Mouse (Mus musculus): ENCODE results near the gene Plac8. TPM values are rescaled to one million over a fixed set of nuclear protein-coding genes. Genes with fewer than 3 reads are reported as not detected.

The Plac8 gene
- total RNA-seq, 2 experiments from 2014 or later = not detected

- intact Hi-C loops (cut with DNase I) = no loop called here
- DNase-seq = peak in 1 of 2 experiments; percentile 21
These were observed 9.8 kb upstream of the Plac8 start for GRCm38 (mm10) chr5:100581622-100582434.

- intact Hi-C loops (cut with DNase I) = no loop called here
- DNase-seq = no peak
These were observed 6.9 kb upstream of the Plac8 start for GRCm38 (mm10) chr5:100578863-100579411.

- intact Hi-C loops (cut with DNase I) = no loop called here
- DNase-seq = no peak
These were observed 2.7 kb upstream of the Plac8 start for GRCm38 (mm10) chr5:100574771-100575170.

- no peak for DNase-seq
- intact Hi-C loops (cut with DNase I) = no loop called here
These were observed 1.2 kb upstream of the Plac8 start for GRCm38 (mm10) chr5:100573256-100573655.

- intact Hi-C loops (cut with DNase I) = no loop called here
- DNase-seq = no peak
These were observed 1.3 kb downstream of the Plac8 start for GRCm38 (mm10) chr5:100570716-100571115.

GRCm38 (mm10) chr5:100569997-100570595 is 1.9 kb downstream of the Plac8 start:
- intact Hi-C loops (cut with DNase I) = no loop called here
- DNase-seq = no peak

GRCm38 (mm10) chr5:100569250-100569934 is 2.7 kb downstream of the Plac8 start:
- intact Hi-C loops (cut with DNase I) = no loop called here
- no peak for DNase-seq

GRCm38 (mm10) chr5:100568802-100569201 is 3.2 kb downstream of the Plac8 start:
- intact Hi-C loops (cut with DNase I) = no loop called here

GRCm38 (mm10) chr5:100568177-100568576 is 3.9 kb downstream of the Plac8 start:
- intact Hi-C loops (cut with DNase I) = no loop called here
- DNase-seq = no peak

More at GRCm38 (mm10) chr5:100568802-100569201, 3.2 kb downstream of the Plac8 start:
- no peak for DNase-seq

- intact Hi-C loops (cut with DNase I) = no loop called here
- no peak for DNase-seq
These were observed 4.6 kb downstream of the Plac8 start for GRCm38 (mm10) chr5:100567258-100568032.

- intact Hi-C loops (cut with DNase I) = no loop called here
- no peak for DNase-seq
These were observed 5.2 kb downstream of the Plac8 start for GRCm38 (mm10) chr5:100566798-100567197.

- no peak for DNase-seq
- intact Hi-C loops (cut with DNase I) = no loop called here
These were observed 9.3 kb downstream of the Plac8 start for GRCm38 (mm10) chr5:100562702-100563101.

GRCm38 (mm10) chr5:100559357-100559756 is 12.7 kb downstream of the Plac8 start:
- intact Hi-C loops (cut with DNase I) = no loop called here
- DNase-seq = no peak

- intact Hi-C loops (cut with DNase I) = no loop called here
- no peak for DNase-seq
These were observed 13.3 kb downstream of the Plac8 start for GRCm38 (mm10) chr5:100558783-100559182.

GRCm38 (mm10) chr5:100557537-100557936 is 14.5 kb downstream of the Plac8 start:
- no peak for DNase-seq
- intact Hi-C loops (cut with DNase I) = no loop called here

- intact Hi-C loops (cut with DNase I) = no loop called here
- no peak for DNase-seq
These were observed 15.0 kb downstream of the Plac8 start for GRCm38 (mm10) chr5:100557019-100557418.

GRCm38 (mm10) chr5:100553426-100553825 is 18.6 kb downstream of the Plac8 start:
- no peak for DNase-seq
- intact Hi-C loops (cut with DNase I) = no loop called here

- no peak for DNase-seq
- intact Hi-C loops (cut with DNase I) = no loop called here
These were observed 20.1 kb downstream of the Plac8 start for GRCm38 (mm10) chr5:100551952-100552351.

- no peak for DNase-seq
- intact Hi-C loops (cut with DNase I) = no loop called here
These were observed 21.9 kb downstream of the Plac8 start for GRCm38 (mm10) chr5:100550151-100550550.

- intact Hi-C loops (cut with DNase I) = loop anchor here (5.0 to 10.0 kb wide), 2 partner anchors 118 to 225 kb away; no protein-coding TSS in a partner anchor
- DNase-seq = no peak
These were observed 22.7 kb downstream of the Plac8 start for GRCm38 (mm10) chr5:100549311-100549710.
